Mouse (Mus musculus) liver, adult (tissue): ENCODE measurements around the gene Uqcc2.

Experiments
- GATA4 ChIP-seq: IDR thresholded peaks from 2 replicates; pipeline ENCODE4 v1.6.1; 2014; ENCODE audit warnings: mild to moderate bottlenecking, low read length; ENCODE audit not compliant: insufficient replicate concordance

Uqcc2 gene

DNA sequence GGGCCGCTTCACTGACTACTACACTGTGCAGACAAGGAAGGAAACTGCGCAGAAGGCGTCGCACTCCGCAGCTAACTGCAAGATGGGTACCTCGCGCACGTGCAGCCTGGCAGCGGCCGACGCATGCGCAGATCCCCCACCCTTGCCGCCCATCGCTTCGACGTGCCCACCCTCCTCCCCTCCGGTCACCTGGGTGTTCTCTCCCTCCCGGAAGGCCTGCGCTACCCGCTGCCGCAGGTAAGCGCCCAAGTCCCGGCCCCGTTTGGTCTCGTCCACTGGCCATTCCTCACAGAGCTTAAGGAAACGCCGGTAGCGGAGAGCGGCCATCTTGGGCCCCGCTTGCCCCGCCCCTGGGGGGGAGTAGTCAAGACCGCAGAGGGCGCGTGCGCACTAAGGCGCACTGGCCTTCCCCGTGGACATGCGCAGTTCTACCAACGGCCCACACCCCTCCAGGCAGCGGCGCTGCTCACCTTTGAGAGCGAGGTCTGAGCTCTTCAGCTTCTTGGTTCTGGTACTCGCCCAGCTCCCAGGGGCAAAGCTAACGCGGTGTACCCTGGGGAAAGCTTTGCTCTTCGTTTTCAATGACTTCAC is at the start of gene Uqcc2:
Gene Uqcc2, minus strand, starts transcription at position 366 of the 591 bp plus-strand sequence.
- TF ChIP-seq GATA4: no peak

DNA sequence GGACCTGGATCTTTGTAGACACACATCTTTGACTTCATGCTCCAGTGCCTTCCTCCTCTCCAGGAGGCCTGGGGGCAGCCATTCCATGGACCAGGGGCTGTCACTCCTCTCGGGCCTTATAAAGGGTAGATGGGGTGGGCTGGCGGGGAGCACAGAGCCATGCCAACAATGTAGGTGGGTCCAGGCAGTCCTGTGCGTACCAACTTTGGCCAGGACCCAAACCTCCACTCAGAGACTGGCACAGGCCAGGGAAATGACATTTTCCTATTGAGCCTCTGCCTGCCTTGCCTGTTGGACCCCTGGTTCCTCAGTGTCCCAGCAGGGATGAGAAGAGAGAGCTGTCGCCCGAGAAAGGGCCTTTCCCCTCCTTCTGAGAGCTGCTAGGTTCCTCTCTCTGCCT is 48.7 kb upstream of the Uqcc2 start:
- TF ChIP-seq GATA4: no peak

DNA sequence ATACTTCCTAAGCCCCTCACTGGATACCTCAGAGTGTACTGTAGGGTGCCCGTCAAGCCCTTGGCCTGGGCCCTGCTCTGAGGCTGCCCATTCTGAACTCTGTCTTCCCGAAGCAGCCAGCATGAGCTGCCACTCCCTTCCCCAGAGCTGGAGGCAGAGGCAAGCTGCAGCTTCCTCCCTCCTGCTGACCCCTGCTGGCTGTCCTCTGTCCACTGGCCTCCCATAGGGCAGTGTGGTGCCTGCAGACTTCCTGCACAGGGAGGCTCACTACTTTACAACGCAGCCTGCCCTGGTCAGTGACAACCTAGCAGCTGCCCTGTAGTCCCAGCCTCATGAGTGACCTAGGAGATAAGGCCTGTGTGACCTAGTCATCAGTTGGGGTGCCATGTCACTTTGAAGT is 48.0 kb upstream of the Uqcc2 start:
- no peak for TF ChIP-seq GATA4

DNA sequence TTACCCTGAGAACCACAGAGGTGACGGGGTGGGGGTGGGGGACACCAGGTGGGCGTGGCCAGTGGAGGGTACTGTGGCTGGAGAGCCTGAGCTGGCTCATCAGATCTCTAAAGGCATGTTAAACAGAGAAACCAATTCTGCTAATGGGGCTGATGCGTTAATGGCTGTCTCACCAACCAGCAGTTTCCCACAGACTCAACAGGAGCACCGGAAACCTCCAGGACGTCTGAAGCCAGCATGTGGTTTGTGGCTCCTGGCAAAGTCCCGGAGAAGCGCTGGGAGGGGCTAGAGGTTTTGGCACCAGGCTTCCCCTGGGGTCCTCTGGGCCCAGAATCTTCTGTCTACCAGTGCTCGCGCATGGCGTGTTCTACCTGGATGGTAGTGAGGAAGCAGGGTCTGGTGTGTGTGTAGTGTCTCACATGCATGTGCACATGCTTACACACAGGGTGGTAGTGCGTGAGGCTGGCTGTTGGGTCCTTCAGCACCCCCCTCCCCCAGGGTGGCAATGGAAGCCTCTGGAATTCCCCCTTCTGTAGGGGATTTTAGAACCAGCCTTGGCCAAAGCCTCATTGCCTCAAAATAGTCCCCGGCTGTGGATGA is 46.1 kb upstream of the Uqcc2 start:
- no peak for TF ChIP-seq GATA4

DNA sequence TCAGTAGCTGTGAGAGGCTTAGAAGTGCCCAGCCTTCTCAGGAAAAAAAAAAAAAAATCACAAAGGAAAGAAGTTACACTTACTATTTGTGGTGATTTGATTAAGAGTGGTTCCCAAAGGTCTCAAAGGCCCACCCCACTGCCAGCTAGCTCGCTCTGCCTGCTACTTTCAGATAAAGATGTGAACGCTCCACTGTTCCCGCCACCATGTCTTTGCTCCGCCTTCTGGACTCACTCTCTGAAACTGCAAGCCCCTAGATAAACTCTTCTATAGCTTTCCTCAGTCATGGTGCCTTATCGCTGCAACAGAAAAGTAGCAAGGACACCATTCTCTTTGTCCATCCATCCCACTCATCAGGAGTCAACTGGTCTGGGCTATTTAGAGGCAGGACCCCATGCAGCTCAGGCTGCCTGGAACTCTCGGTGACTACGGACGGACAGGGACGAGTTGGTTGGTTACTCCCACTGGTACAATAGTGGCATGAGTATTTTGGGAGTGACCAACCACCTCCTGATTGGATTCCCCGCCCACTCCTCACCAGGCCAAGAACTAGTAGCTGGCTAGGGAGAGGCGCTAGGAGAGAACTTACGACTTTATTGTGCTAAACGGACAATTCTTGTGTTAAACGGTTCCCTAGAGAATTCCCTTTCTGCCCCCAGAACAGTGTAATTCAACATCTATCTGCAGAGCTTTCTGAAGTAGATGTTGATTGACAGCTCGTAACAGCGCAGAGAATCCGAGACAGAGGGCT is 44.9 kb upstream of the Uqcc2 start:
- TF ChIP-seq GATA4: no peak

DNA sequence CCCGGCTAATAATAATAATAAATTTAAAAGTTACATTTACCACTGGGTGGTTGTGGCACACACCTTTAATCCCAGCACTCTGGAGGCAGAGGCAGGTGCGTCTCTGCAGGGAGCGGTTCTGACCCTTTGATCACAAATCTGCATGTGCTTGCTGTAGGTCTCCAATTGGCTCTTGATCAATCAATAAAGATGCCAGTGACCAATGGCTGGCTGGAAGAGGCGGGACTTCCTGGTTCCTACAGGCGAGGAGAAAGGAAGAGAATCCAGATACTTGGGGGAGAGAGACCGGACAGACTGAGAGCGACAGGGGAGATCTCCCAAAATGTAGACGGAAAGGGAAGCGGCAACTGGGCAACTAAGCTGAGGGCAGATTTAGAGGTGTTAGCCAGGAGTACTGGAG is 44.3 kb upstream of the Uqcc2 start:
- no peak for TF ChIP-seq GATA4

DNA sequence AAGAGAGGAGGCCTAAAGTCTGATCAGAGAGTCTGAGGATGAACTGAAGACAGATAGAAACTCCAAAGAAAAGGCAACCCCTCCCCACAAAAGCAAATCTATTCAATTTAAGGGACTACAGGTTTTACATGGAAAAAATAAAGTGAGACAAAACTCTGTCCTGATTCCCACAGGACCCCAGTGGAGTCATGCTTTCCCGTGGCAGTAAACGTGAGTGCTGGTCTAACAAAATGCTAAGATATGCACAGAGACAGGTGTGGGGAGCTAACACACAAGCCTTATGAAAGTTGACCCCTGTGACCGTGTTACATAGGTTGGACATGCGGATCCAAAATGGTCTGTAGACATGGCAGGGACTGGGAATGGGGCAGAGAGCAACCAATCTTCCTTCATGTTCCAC is 43.0 kb upstream of the Uqcc2 start:
- no peak for TF ChIP-seq GATA4

DNA sequence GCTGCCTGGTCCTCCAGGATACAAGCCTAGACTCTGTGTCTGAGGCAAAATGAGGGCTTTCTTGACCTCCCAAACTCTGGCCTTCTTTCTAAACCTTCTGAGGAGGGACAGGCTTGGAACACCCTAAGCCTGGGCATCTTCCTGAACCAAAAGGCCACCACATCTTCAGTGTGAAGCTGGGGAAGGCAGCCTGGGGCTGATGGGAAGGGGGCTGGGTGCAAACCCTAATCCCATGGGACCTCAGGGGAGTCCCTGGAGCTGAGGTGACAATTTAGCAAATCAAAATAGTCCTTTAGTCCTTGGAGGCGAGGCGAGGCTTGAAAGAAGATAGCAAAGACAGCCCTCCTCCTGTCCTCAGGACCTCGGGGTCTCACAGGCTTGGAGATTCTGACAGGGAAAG is 42.6 kb upstream of the Uqcc2 start:
- no peak for TF ChIP-seq GATA4

DNA sequence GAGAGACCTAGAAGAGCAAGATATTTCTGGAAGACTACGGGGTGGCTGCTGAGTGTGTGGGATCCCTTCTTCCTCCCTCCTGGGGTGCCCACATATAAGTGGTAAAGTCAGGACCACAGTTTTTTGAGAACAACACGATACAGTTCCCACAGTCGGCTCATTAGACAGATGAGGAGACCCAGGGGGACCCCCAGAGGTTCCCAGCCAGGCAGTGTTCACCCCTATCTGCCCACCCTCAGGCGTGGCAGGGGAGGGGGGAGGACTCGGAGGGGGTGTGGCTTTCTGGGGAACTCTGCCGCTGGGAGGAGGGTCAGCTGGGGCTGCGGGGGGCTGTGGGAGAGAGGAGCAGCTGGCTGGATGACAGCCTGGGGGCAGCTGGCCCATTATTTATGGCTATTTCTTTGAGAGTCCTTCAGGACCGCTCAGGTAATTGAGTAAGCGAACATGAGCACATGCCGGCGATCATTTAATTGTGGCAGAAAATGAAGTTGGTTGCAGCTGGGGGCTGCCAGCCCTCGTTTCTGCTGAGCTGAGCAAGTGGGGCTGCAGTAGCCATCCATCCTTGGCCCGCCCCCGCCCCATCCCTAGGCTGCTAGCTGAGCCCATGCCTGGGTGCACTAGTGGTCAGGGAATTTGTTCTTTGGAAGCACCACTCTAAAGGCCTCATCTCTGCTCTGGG is 41.6 kb upstream of the Uqcc2 start:
- TF ChIP-seq GATA4: no peak

DNA sequence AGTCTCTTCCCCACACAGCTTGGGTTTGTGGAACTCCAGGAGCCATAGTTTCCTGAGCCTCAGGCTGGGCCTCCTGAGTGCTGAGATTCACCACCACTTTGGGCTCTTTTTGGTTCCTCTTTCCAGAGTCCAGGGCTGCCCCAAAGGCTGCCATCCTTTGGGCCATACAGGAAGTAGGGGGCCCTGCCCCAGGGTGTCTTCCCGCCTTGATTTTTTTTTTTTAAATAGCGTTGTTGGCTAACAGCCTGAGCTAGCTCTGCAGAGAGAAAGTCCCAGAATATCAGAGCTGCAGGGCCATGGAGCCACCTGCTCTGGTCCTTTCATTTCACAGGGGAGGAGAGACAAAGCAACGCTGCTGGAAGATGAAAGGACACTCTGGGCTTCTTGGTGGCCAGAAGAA is 40.0 kb upstream of the Uqcc2 start:
- TF ChIP-seq GATA4: no peak

DNA sequence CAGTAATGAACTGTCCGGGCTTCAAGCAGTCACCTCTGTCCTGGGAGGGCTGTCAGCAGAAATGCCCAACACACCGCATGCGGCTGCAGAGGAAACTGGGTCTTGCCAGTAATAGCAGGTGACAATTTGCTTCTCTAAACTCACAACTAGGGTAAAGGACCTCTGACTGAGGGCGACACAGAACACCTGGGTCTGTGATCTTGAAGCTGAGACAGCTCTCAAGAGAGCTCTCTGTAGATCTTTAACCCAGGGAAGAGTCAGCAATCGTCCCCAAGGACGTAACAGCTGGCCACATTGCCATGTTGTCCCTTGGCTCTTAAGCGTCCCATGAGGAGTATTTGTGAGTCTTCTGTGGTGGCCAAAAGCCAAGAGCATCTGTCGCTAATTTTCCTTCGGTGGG is 38.7 kb upstream of the Uqcc2 start:
- no peak for TF ChIP-seq GATA4

DNA sequence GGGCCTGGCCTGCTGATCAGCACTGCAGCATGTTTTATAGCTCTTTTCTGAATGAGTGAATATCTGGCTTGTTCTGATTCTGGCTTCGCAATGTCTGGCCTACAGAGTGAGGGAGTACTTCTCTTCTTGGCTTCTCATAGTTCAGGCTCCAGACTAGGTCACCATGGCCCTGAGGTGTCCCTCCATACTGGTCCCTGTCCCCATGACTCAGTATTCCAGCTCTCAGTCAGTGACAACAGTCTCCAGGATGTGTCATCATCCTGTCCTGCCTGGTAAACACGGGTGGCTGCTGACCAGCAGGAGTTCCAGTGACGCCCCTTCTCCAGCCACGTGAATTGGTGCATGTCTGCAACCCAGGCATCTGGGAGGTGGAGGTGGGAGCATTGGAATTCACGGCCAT is 37.4 kb upstream of the Uqcc2 start:
- no peak for TF ChIP-seq GATA4

DNA sequence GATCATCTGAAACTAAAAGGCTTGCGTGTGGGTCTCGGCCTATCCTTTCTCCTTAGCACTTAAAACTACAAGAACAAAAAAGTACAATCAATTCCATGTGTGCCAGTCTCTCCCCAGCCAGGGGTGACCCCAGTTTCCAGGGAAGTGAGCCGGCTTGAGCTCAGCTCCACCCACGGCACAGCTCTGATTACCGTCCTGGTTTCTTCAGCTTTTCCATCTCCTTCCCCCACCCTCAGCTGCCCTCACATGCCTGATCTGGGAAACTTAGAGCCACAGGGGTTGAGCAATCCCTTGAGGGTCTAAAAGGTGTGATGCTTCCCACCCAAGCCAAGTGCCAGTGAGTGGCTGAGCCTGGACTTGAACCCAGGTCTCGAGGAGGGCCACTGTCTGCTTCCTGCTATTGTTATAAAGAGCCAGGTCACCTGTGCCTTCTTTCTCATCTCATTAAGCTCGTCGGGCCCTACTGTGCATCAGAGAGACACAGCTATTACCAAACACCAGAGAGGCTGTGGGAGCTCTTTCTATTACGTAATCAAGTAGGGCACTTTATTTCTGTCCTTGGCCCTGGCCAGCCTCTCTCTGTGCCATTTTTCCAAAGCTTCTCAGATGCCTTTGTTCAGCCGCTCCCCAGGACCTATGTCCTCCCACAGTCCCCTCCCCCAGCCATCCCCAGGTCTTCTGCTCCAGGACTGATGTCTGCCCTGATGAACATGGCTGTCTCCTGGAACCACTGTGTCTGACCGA is 36.4 kb upstream of the Uqcc2 start:
- TF ChIP-seq GATA4: no peak

DNA sequence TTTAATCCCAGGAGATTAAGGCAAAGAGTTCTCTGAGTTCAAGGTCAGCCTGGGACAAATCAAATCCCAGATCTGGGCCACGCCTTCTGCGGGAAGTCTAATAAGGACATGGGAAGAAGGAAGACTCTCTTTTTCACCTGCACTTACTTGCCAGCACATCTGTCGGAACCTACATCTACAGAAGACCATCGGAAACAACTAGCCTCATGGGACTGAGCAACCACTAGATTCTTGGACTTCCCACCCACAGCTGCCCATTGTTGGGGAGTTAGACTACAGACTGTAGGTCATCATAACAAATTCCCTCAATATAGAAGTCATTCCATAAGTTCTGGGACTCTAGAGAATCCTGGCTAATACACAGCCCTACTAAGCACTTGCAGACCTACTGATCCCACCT is 34.9 kb upstream of the Uqcc2 start:
- TF ChIP-seq GATA4: no peak

DNA sequence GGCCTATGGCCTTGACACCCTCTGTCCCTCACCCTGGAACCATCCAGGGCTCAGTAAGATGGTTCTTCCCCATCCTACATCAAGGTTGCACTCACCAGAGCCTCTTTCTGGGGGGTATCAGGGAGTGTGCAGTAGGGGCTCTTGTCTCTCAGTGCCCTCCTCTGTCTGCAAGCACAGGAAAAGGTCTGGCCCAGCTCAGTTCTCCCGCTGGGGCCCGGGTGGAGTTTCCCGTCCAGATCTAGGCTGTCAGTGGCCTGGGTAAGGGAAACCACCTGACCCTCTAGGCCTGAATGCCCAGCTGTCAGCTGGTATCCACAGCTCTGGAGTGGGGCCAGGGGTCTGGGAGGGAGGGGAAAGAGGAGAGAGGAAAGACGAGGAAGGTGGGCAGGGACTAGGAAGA is 33.8 kb upstream of the Uqcc2 start, which contains the start of gene Ip6k3:
Gene Ip6k3, minus strand, starts transcription at position 251 of the 400 bp plus-strand sequence.
- no peak for TF ChIP-seq GATA4
